Mouse (Mus musculus) megakaryocyte, embryonic 14.5 days (primary cell): ENCODE data around the gene Eya2. TPM values are rescaled to one million over a fixed set of nuclear protein-coding genes. Genes with fewer than 3 reads are reported as not detected.

Experiments used
- H3K27me3 ChIP-seq: replicated peaks from 2 replicates; pipeline ENCODE3; 2012; ENCODE audit warnings: inconsistent platforms
- H3K36me3 ChIP-seq: replicated peaks from 2 replicates; pipeline ENCODE3; 2012; ENCODE audit warnings: low read length, inconsistent platforms, mixed read lengths
- H3K4me1 ChIP-seq: 2 replicates; pipeline ENCODE4 v1.6.1; 2012; ENCODE audit warnings: inconsistent platforms
- H3K4me3 ChIP-seq: replicated peaks from 2 replicates; pipeline ENCODE3; 2012; ENCODE audit warnings: moderate library complexity, mild to moderate bottlenecking, inconsistent platforms
- H3K9me3 ChIP-seq: 2 replicates; pipeline ENCODE4 v1.6.1; 2012; ENCODE audit warnings: inconsistent platforms
- FLI1 ChIP-seq: IDR thresholded peaks from 2 replicates; pipeline ENCODE4 v1.6.1; 2012; ENCODE audit warnings: low read length, inconsistent platforms, mixed read lengths
- GATA1 ChIP-seq: IDR thresholded peaks from 3 replicates; pipeline ENCODE4 v1.6.1; 2012; ENCODE audit warnings: mixed read lengths, low read length, inconsistent platforms, borderline replicate concordance
- polyA plus RNA-seq: library from polyadenylated mRNA; stranded (reverse); fragments of >175 nt; gene quantifications from 2 replicates; pipeline ENCODE4 v1.2.3, GENCODE M21; 2012; ENCODE audit warnings: low replicate concordance; ENCODE audit not compliant: insufficient read depth

The Eya2 gene
- polyA plus RNA-seq, 1 experiment = 16.3 TPM

- Histone ChIP-seq H3K4me1 (peaks cover 75% of the 10 kb centered on the region), H3K36me3 (peaks cover 31% of the 10 kb centered on the region), H3K27me3 (peaks cover 2% of the 10 kb centered on the region), H3K4me3 (peak overlapping the region; percentile 84), H3K9me3 (no peaks in the 10 kb centered on the region)
- TF ChIP-seq FLI1 (no peak), GATA1 (no peak)
Measured at GRCm38 (mm10) chr2:165692944-165693660, 98.3 kb downstream of the Eya2 start.

DNA sequence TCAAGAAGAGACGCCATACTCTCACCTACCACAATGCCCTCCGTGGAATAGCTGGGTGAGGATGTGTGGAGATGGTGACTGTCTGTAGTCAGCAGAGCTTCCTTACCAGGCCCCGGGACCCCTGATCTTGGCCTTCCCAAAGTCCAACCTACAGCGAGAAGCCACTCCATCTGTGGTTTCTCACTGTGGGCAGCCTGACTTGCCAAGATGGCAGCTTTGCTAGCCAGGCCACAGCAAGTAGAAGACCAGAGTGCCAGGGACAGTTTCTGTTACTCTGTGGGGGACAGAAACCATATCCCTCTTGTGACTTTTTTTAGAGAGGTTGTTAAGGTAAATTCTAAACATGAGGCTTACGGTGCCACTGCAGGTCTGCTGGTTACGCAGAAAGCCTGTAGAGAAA, 99.9 kb downstream of the Eya2 start:
- Histone ChIP-seq H3K27me3 (peaks cover 2% of the 10 kb centered on the region), H3K36me3 (peaks cover 27% of the 10 kb centered on the region), H3K4me3 (no peak overlapping the region), H3K4me1 (peaks cover 62% of the 10 kb centered on the region), H3K9me3 (no peaks in the 10 kb centered on the region)
- TF ChIP-seq FLI1 (no peak), GATA1 (no peak)

GRCm38 (mm10) chr2:165700252-165700908, 105.5 kb downstream of the Eya2 start:
- Histone ChIP-seq H3K9me3 (no peaks in the 10 kb centered on the region), H3K27me3 (no peaks in the 10 kb centered on the region), H3K4me1 (peaks cover 79% of the 10 kb centered on the region), H3K4me3 (no peak overlapping the region), H3K36me3 (peaks cover 23% of the 10 kb centered on the region)
- no peak for TF ChIP-seq FLI1
- TF ChIP-seq GATA1 = no peak

GRCm38 (mm10) chr2:165703033-165703805, 108.4 kb downstream of the Eya2 start:
- H3K4me3 ChIP-seq = peak overlapping the region; percentile 82
- H3K9me3 ChIP-seq = peaks cover 9% of the 10 kb centered on the region
- H3K36me3 ChIP-seq = peaks cover 40% of the 10 kb centered on the region
- peaks cover 88% of the 10 kb centered on the region for H3K4me1 ChIP-seq
- TF ChIP-seq FLI1 (no peak), GATA1 (0 out of 3 replicates have a peak, but pooled peaks have one; percentile 32)
- no peaks in the 10 kb centered on the region for H3K27me3 ChIP-seq

GRCm38 (mm10) chr2:165708266-165708665, 113.4 kb downstream of the Eya2 start:
- peaks cover 71% of the 10 kb centered on the region for H3K4me1 ChIP-seq
- no peaks in the 10 kb centered on the region for H3K27me3 ChIP-seq
- TF ChIP-seq FLI1 = no peak
- TF ChIP-seq GATA1 = no peak
- H3K36me3 ChIP-seq = peaks cover 43% of the 10 kb centered on the region
- peaks cover 10% of the 10 kb centered on the region for H3K9me3 ChIP-seq
- no peak overlapping the region for H3K4me3 ChIP-seq

- Histone ChIP-seq H3K27me3 (peaks cover 2% of the 10 kb centered on the region), H3K36me3 (peaks cover 46% of the 10 kb centered on the region)
- TF ChIP-seq GATA1 = no peak
- TF ChIP-seq FLI1 = no peak
Measured at GRCm38 (mm10) chr2:165716688-165717087, 121.9 kb downstream of the Eya2 start.

DNA sequence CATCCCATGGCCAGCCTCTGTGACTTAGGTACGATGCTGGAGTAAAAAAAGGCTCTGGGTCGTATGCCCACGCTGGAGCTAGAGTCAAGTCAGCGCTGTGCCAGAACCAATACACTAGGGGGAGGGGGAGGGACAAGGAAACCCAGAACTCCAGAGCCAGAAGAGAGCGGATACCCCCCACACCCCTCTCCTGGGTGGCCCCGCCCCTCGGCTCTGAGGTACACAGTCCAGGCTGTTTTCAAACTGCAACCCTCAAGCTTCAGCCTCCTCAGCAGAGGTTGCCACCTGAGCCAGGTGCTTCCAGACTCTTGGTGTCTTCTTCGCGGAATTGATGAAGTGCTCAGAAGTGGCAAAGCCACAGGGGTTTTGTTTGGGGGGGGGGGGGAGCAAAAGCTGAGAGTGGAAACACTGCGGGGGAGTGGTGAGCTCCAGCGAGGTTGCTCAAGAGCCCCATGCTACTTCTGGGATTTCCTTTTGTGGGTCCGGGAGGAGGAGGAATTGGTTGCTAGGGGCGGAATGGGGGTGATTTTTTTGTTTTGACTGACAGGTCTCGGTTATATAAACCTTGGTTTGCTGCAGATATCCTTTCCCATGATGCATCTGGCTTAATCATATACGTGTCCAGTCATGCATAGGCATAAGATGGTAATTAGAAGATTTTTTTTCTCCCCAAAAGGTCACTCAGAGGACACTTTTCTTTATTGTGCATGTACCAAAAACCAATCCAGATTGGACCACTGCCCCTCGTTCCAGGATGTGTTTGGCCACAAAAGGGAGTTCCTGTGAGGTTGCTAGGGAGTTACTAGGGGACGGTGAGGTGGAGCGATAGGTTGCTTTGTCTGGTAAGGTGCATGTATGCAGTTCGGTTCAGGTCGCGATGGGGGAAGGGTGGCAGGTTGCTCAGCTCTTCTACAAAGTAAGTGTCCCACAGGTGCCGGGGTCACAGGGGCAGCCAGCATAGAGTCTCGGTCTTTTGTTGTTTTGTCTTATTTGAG, 122.6 kb downstream of the Eya2 start:
- TF ChIP-seq GATA1 = no peak
- H3K9me3 ChIP-seq = peaks cover 7% of the 10 kb centered on the region
- H3K27me3 ChIP-seq = peaks cover 2% of the 10 kb centered on the region
- H3K4me3 ChIP-seq = no peak overlapping the region
- peaks cover 46% of the 10 kb centered on the region for H3K36me3 ChIP-seq
- H3K4me1 ChIP-seq = peaks cover 29% of the 10 kb centered on the region

More at GRCm38 (mm10) chr2:165716688-165717087, 121.9 kb downstream of the Eya2 start:
- Histone ChIP-seq H3K4me1 (peaks cover 36% of the 10 kb centered on the region), H3K4me3 (no peak overlapping the region), H3K9me3 (peaks cover 7% of the 10 kb centered on the region)

GRCm38 (mm10) chr2:165719382-165719781, 124.5 kb downstream of the Eya2 start:
- H3K36me3 ChIP-seq = peaks cover 32% of the 10 kb centered on the region
- peaks cover 2% of the 10 kb centered on the region for H3K27me3 ChIP-seq
- H3K4me3 ChIP-seq = no peak overlapping the region
- peaks cover 7% of the 10 kb centered on the region for H3K9me3 ChIP-seq
- peaks cover 24% of the 10 kb centered on the region for H3K4me1 ChIP-seq
- TF ChIP-seq GATA1 (no peak), FLI1 (no peak)

DNA sequence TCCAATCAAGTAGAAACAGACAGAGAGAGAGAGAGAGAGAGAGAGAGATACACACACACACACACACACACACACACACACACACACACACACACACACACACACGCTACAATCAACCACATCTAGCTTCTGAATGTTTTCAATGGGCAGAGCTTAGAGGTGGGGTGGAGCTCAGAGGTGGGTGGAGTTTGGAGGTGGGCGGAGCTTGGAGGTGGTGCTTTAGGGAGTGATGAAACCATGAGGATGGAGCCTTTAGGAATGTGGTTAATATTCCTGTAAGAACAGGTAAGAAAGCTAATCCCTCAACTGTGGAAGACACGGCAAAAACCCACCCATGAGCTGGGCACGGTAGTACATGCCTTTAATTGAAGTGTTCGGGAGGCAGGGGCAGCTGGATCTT, 127.1 kb downstream of the Eya2 start:
- TF ChIP-seq GATA1 (no peak), FLI1 (no peak)
- H3K9me3 ChIP-seq = peaks cover under 1% of the 10 kb centered on the region
- peaks cover 31% of the 10 kb centered on the region for H3K36me3 ChIP-seq
- H3K27me3 ChIP-seq = peaks cover 10% of the 10 kb centered on the region
- peaks cover 20% of the 10 kb centered on the region for H3K4me1 ChIP-seq
- no peak overlapping the region for H3K4me3 ChIP-seq
